Mouse (Mus musculus) kidney, postnatal 0 days (tissue): ENCODE data around the gene Orc5. TPM values are rescaled to one million over a fixed set of nuclear protein-coding genes. Genes with fewer than 3 reads are reported as not detected.

Experiments
- ATAC-seq: fragments of 200-750 bp; cut with Nextera tagmentation; replicated peaks from 2 replicates; pipeline ENCODE4 v1.8.0; 2017; ENCODE audit warnings: low read depth, moderate number of reproducible peaks, moderate TSS enrichment, moderate library complexity; ENCODE audit not compliant: low FRiP score
- DNase-seq: peaks from one replicate; pipeline ENCODE4 v3.0.0-alpha.2; 2016; ENCODE audit warnings: low spot score
- H3K27ac ChIP-seq: fragments of 300-500 bp; sonication (generic); 2 replicates; pipeline ENCODE4 v1.5.1; 2014; ENCODE audit warnings: mild to moderate bottlenecking
- H3K27me3 ChIP-seq: fragments of 300-500 bp; sonication (generic); 2 replicates; pipeline ENCODE4 v1.6.1; 2014; ENCODE audit warnings: low read length, mixed read lengths; ENCODE audit not compliant: insufficient read depth
- H3K36me3 ChIP-seq: fragments of 300-500 bp; sonication (generic); 2 replicates; pipeline ENCODE4 v1.6.1; 2014; ENCODE audit warnings: low read length, mixed read lengths; ENCODE audit not compliant: insufficient read depth
- H3K4me1 ChIP-seq: fragments of 300-500 bp; sonication (generic); replicated peaks from 2 replicates; pipeline ENCODE4 v1.6.1; 2014; ENCODE audit warnings: antibody characterized with exemption, low read length, mixed read lengths; ENCODE audit not compliant: insufficient read depth
- H3K4me2 ChIP-seq: fragments of 300-500 bp; sonication (generic); 2 replicates; pipeline ENCODE4 v1.6.1; 2014; ENCODE audit warnings: mild to moderate bottlenecking, low read length, moderate library complexity, mixed read lengths
- H3K4me3 ChIP-seq: fragments of 300-500 bp; sonication (generic); replicated peaks from 2 replicates; pipeline ENCODE4 v1.5.1; 2014; ENCODE audit warnings: low read depth, low read length
- H3K9ac ChIP-seq: fragments of 300-500 bp; sonication (generic); 2 replicates; pipeline ENCODE4 v1.6.1; 2014; ENCODE audit warnings: low read depth, low read length
- H3K9me3 ChIP-seq: fragments of 300-500 bp; sonication (generic); replicated peaks from 2 replicates; pipeline ENCODE4 v1.6.1; 2016; ENCODE audit warnings: low read length, inconsistent platforms, mixed read lengths
- CTCF ChIP-seq: IDR thresholded peaks from 2 replicates; pipeline ENCODE4 v1.5.1; 2016; ENCODE audit warnings: antibody characterized with exemption, low read depth, mild to moderate bottlenecking, moderate library complexity
- WGBS: fragments of 180-500 bp; shearing (Covaris S2); extraction: QIAGEN DNeasy Blood & Tissue Kit; methylation state at CpG from one replicate; pipeline ENCODE4 v1.1.7; 2014; 5-methylcytosine and 5-hydroxymethylcytosine counted together
- polyA plus RNA-seq: library from polyadenylated mRNA; unstranded; fragments of >200 nt; fragmentation: Nextera tagmentation; extraction: Ambion mirVana; gene quantifications from 2 replicates; pipeline ENCODE4 v1.2.1, GENCODE M21; 2015

Gene Orc5
- polyA plus RNA-seq, 1 experiment from 2014 or later = 37.6 TPM

DNA sequence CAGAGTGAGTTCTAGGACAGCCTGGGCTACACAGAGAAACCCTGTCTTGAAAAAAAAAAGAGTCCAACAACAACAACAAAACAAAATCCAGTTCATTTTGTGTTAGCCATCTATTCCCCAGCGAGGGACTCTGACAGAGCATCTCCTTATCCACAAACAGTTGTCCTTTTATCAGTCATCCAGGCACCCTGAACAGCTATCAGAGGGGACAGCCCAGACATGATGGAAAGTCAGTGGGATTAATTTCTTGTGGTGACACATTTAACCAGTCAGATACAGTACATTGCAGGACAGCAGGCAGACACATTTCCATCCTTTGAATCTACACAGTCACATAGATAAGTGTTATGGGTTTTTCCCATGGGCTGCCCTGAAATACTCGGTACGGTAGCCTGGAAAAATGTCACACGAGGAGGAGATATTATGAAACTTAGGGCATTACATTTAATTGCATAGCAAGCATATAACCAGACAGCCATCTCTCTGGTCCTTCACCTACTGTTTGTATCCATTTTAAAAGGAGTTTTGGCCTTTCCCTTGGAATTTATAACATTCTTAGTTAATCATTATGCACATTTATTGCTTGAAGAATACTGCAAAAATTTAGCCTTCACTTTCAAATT, 7.4 kb upstream of the Orc5 start:
- TF ChIP-seq CTCF = no peak
- Histone ChIP-seq H3K27me3 (no peaks in the 10 kb centered on the region), H3K9ac (no peak overlapping the region), H3K4me2 (no peak overlapping the region), H3K36me3 (no peaks in the 10 kb centered on the region), H3K4me1 (no peaks in the 10 kb centered on the region), H3K27ac (no peak overlapping the region), H3K4me3 (no peak overlapping the region), H3K9me3 (no peaks in the 10 kb centered on the region)
- ATAC-seq = no peak
- no peak for DNase-seq
- WGBS = 82% methylated on average over 4 of the region's 4 CpGs

DNA sequence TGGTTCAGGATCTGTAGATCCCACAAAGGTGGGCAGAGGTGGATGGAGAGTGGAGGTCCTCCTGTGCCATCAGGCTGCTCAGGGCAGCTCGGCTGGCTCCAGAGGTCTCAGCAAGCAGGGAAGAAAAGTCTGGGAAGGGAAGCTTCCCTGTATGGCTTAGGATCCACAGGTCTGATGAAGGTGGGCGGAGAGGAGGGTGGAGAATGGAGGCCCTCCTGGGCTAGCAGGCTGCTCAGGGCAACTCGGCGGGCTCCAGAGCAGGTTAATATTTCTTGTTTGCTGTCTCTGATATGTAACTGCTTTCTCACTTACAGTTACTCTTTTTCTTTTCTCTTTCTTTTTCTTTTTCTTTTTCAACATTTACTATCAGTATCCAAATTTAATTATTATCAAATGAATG, 6.5 kb upstream of the Orc5 start:
- H3K9me3 ChIP-seq = no peaks in the 10 kb centered on the region
- ATAC-seq = no peak
- no peak overlapping the region for H3K4me2 ChIP-seq
- H3K4me3 ChIP-seq = no peak overlapping the region
- H3K27ac ChIP-seq = no peak overlapping the region
- H3K27me3 ChIP-seq = no peaks in the 10 kb centered on the region
- 80% methylated on average over 4 of the region's 4 CpGs for WGBS
- no peak for TF ChIP-seq CTCF
- H3K4me1 ChIP-seq = no peaks in the 10 kb centered on the region
- no peak overlapping the region for H3K9ac ChIP-seq
- no peaks in the 10 kb centered on the region for H3K36me3 ChIP-seq
- no peak for DNase-seq

DNA sequence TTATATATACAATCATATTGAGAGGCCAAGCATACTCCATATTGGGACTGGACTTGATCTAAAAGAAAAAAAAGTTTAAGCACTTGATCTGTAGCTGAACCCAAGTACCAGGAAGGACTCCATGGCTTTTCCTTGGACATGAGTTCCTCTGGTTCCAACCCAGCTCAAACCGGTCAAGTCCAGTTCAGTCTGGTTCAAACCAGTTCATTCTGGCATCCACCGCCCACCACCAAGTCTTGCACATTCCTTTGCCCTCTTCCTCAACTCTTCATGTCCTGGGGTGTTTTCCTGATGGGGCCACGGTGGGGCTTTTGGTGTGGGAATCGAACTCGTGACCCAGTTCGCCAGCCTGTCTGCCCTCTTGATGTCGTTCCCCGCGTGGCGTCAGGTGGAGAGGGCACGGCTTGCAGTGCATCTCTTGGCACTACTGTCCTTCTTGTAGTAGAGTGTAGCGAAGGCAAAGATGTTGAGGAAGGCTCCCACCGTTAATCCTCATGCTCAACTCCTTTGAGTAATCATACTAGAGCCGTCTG, 2.1 kb upstream of the Orc5 start:
- WGBS = 94% methylated on average over 14 of the region's 14 CpGs
- no peak for DNase-seq

DNA sequence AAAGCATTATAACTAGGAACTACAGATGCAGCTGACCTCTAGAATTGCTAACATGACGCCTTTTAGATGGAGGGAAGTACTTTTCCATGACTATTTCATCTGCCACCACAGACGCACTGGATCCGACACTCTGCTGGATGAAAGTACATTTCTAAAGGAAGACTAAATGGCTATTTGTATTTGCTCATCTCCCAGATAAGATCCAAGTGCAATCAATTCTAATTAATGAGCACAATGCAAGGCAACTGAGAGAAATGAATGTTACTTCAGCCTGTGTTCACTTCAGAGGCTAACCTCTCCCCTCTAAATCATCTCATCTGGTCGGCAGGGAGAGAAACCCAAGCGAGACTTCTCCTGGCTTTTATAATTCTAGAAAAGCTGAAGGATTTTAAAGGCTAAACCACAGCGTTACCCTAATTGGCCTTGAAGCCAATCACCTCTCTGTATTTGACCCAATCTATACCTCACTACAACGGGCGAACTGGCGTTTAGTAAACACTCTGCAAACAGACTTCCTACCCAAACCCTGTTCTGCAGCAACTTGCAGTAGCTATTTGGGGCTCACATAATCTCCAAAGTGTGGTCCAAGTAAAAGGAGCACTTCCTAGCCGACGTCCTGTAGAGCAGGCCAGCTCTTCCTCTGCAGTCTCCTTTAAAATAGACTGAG, 730 bp downstream of the Orc5 start:
- DNase-seq (peak; percentile 10), ATAC-seq (peak; percentile 25; the same call in 1 of the 2 replicates)
- no peak for TF ChIP-seq CTCF
- 6% methylated on average over 11 of the region's 11 CpGs for WGBS
- no peaks in the 10 kb centered on the region for H3K9me3 ChIP-seq
- H3K9ac ChIP-seq = peak overlapping the region; percentile 74
- peak overlapping the region; percentile 67 for H3K4me3 ChIP-seq
- H3K4me2 ChIP-seq = peak overlapping the region; percentile 68
- peaks cover 15% of the 10 kb centered on the region; the same call in 1 of the 2 replicates for H3K36me3 ChIP-seq
- peak overlapping the region; percentile 90 for H3K27ac ChIP-seq
- H3K27me3 ChIP-seq = no peaks in the 10 kb centered on the region
- peaks cover 8% of the 10 kb centered on the region; the same call in 1 of the 2 replicates for H3K4me1 ChIP-seq

More for the DNA sequence above, 2.1 kb upstream of the Orc5 start:
- no peak overlapping the region for H3K27ac ChIP-seq
- no peaks in the 10 kb centered on the region for H3K27me3 ChIP-seq
- no peak for TF ChIP-seq CTCF
- ATAC-seq = no peak
- no peaks in the 10 kb centered on the region for H3K9me3 ChIP-seq
- no peak overlapping the region for H3K4me3 ChIP-seq
- no peaks in the 10 kb centered on the region for H3K36me3 ChIP-seq
- no peak overlapping the region for H3K4me2 ChIP-seq
- H3K9ac ChIP-seq = no peak overlapping the region
- peaks cover 8% of the 10 kb centered on the region; the same call in 1 of the 2 replicates for H3K4me1 ChIP-seq

DNA sequence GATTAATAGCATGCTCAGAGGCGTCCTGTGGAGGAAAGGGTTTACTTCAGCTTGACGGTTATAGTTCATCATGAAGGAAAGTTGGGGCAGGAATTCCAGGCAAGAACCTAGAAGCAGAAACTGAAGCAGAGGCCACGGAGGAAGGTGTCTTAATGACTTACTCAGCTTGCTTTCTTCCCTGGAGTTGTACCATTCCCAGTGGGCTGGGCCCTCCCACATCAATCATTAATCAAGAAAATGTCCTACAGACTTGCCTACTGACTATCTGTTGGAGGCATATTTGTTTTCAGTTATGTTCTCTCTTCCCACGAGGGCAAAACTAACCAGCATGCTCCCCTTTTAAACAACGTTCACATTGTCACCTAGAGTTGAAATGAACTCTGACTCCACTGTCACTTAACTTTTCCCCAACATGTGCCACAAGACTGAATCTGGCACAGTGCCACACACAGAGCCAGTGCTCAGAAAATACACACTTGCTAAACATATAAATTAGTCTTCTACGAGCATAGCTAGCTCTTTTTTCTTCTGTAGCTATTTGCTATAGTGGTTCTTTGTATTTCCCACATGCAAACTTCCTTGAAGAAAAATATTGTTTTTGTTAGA, 1.6 kb downstream of the Orc5 start:
- peaks cover 15% of the 10 kb centered on the region; the same call in 1 of the 2 replicates for H3K36me3 ChIP-seq
- H3K4me1 ChIP-seq = peaks cover 8% of the 10 kb centered on the region; the same call in 1 of the 2 replicates
- H3K9ac ChIP-seq = no peak overlapping the region
- no peak overlapping the region for H3K4me3 ChIP-seq
- no peak overlapping the region for H3K27ac ChIP-seq
- ATAC-seq (no peak), DNase-seq (peak; percentile 9)
- no peaks in the 10 kb centered on the region for H3K9me3 ChIP-seq
- no peak for TF ChIP-seq CTCF
- 39% methylated on average over 6 of the region's 6 CpGs for WGBS
- H3K4me2 ChIP-seq = peak overlapping the region; percentile 68
- no peaks in the 10 kb centered on the region for H3K27me3 ChIP-seq

DNA sequence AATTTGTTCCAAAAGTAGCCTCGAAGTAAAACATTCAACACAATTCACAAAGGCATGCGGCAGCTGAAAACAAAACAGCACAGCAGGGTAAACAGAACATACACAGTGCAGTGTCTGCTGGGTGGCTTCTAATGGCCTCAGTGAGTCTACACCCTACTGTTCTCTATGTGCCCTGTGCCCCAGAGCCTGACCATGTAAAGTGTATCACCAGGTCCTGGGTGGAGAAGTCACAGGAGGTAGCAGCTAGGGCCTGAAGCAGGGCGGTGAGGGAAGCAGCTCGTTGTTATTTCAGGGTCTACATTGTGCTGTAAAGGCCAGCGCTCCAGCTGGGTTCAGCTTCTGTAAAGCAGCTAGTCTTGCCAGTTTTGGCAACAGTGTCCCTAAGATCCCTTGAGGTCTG, 3.7 kb downstream of the Orc5 start:
- Histone ChIP-seq H3K4me3 (no peak overlapping the region), H3K4me2 (no peak overlapping the region), H3K4me1 (peaks cover 8% of the 10 kb centered on the region; the same call in 1 of the 2 replicates), H3K27ac (no peak overlapping the region), H3K9me3 (no peaks in the 10 kb centered on the region), H3K9ac (no peak overlapping the region), H3K36me3 (peaks cover 15% of the 10 kb centered on the region; the same call in 1 of the 2 replicates), H3K27me3 (no peaks in the 10 kb centered on the region)
- 92% methylated on average over 5 of the region's 5 CpGs for WGBS
- DNase-seq = no peak
- no peak for TF ChIP-seq CTCF
- ATAC-seq = no peak
